Mouse (Mus musculus): ENCODE results near the gene Fxr1.

DNA sequence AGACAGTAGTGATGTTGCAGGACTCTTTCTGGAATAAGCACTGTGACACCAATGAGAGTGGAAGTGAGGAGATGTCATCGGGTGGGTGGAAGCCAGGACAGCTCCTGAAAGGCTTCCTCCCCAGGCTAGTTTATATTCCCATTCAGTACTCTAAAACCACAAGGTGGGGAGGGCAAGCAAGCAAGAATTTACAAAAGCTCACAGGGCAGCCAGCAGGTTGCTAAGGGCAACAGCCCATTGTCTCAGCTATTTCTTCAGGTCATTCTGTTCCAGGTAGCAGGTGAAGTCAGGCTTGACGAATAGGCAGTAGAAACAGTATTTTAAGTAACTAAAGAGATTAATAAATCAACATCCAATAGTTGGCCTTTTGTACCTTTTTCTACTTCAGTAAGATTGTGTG is 13.4 kb upstream of the Fxr1 start:
- TF ChIP-seq GATA1 (IDR thresholded peaks at IDR 0.05; ENCODE audit: low read length): no peak
- no peak for TF ChIP-seq TAL1 (IDR thresholded peaks at IDR 0.05; ENCODE audit: low read length)

Data from erythroblast, embryonic 14.5 days (primary cell).